Mouse (Mus musculus) cerebellum, adult 9-10 months (tissue): ENCODE results near the gene Muc3.
"Not testable (repeated sequence)": the region's sequence is repeated elsewhere in the genome, so short reads cannot be mapped to it uniquely, and the experiment has no call there.

Source experiments
- DNase-seq: peaks from one replicate; pipeline ENCODE4 v3.0.0; 2022

Gene Muc3

DNA sequence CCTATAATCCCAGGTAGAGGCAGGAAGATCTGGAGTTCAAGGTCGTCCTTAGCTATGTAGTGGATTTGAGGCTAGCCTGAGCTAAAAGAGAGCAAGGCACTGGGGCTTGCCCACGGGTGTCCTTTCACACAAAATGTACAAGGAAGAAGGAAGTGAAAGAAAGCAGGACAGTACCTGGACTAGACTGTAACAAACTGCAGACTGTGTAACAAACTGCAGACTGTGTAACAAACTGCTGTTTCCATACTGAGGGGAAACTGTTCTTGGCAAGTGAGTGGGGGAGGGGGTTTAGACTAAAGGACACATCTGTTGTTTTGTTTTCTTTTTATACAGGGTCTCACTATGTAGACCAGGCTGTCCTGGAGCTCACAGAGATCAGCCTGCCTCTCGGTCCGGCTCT lies 27.8 kb downstream of the Muc3 start:
- DNase-seq, result no peak

DNA sequence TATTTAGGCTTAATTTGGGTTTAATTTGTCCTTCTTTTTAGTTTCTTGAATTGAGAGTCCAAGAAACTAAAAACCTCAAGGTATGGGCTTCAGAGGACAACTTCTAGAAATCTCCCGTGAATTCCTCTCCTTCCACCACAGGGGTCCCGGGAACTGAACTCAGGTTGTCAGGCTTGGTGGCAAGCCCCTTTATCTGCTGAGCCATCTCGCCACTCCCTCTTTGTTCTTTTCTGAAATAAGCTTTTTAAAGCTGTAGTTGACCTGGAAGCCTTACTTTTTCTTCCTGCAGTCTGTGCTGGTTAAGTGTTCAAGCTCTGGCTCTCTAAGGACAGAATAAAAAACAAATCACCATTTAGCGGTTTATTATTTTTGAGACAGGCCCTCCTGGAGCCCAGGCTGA lies 30.2 kb downstream of the Muc3 start:
- no peak for DNase-seq

DNA sequence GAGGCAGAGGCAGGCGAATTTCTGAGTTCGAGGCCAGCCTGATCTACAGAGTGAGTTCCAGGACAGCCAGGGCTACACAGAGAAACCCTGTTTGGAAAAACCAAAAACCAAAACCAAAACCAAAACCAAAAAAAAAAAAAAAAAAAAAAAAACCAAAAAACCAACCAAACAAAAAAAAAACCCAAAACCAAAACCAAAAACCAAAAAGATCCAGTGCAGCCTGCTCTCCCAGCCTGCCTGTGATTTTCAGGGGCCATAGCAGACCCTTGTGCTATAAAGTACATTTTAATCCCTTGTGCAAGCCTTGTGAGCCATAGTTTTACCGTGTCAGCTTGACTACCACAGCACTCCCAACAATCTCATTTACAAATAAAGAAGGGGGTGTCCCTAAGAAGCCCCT lies 31.1 kb downstream of the Muc3 start:
- DNase-seq, result not testable (repeated sequence)

DNA sequence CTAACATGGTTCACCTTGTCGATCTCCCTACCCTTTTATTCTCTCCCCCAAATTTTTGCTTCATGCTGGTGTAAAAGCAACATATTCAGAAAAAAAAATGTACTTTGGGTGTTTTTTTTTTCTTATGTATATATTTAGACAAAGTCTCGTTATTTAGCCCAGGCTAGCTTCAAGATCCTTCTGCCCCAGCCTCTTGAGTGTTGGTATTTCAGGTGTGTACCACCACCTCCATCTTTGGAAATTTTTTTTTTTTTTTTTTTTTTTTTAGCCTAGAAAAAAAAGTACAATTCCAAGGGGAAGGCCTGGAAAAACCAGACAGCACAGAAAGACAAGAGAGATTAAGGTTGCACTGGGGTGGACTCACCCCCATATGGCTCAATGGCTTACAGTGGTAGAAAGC lies 32.1 kb downstream of the Muc3 start:
- no peak for DNase-seq

DNA sequence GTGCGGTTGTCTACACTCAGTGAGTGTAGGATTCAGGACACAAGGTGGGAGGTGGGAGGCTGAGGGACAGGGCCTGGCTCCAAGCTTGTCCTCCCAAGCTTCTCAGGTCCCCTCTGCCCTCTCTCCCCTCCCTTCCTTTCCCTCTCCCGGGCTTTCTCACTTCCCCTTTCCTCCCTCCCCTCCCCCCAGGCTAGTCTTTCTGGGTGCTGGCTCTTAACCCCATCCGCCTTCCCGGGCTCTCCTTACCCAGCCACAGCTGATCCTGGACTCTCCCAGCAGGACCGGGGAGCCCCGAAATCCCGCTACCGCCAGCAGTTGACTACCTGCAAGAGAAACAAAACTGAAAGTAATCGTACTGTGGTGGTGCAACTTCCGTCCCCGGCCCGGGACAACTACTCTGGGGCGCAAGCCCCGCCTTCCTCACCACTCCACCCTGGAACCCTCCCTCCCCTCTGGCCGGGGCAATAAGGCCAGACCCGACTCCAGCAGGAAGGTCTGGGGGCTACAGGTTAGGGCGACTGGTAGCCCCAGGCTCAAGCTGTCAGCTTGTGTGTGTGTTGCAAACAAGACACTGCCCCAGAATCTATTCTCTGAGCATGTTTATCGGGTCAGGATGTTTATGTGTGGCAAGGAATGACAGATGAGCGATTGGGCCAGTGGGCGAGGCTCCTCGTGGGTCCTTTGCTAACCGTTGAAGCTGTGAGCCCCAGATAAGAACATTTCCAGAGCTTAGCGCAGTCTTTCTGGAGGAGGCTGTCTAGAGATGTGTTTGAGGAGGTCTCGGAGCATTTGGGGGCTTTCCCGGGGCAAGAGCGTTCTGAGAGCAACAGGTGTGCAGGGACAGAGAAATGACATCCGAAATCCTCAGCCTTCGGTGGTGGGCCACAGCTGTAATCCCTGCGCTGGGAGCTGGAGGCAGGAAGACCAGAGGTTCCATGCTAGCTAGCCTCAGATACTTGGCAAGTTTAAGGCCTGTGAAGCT lies 33.0 kb downstream of the Muc3 start, which contains the start of gene Trim56:
TSS of gene Trim56 (minus strand) at position 344 of the 982 bp plus-strand sequence.
- DNase-seq, result no peak

DNA sequence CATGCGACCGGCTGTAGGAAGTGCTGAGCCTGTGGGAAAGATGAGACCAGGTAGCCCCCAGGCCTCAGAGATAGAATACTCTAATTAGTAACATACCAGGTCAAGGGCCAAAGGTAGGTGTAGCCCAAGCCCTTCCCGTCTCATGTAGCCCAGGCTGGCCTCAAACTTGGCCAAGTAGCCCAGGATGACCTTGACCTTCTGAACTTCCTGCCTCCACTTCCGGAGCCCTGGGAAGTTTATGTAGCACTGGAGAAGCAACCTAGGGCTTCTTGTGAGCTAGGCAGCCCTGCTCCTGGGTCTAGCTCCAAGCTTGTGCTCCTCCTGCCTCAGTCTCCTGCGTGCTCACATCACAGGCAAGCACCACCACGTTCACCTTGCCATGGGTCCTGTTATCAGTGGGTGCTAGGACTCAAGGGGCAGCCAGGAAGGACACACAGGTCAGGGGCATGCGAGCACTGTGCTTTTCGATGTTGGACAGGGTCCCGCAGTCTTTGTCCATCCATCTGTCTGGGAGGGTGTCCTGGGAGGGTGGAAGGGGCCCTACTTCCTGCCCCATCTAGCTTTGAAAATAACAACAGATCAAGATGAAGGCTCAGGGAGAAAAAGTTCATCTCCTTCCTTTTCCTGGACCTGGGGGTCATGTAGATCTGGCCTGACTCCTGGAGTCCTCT lies 34.1 kb downstream of the Muc3 start:
- DNase-seq, result no peak

DNA sequence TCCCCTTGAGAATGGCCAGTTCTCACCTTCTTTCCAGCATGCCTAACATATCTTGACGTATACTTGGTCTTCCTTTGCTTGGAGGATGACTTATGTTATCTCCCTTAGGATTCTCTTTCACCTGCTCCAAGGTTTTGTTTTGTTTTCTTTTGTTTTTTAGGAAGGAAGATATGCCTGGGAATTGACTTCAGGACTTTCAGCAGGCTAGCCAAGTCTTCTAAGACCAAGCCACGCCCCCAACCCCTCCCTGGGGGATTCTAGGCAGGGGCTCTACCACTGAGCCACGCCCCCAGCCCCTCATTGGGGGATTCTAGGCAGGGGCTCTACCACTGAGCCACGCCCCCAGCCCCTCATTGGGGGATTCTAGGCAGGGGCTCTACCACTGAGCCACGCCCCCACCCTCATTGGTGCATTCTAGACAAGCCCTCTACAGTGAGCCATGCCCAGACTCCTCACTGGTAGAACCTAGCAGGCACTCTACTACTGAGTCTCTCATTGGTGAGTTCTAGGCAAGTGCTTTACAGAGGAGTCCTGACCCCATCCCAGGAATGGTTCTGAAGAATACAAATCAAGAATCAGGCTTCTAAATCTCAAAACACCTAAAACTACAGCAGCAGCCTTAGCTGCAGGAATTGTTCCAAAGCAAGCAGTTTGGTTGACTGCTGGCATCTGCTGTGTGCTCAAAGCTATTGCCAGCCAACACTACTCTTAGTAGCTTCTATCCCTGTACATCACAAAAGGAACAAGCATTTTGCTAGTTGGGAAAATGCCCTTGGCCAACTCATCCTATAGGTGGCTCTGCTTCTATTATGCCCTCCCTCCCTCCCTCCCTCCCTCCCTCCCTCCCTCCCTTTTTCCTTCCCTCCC lies 37.3 kb downstream of the Muc3 start:
- no peak for DNase-seq

DNA sequence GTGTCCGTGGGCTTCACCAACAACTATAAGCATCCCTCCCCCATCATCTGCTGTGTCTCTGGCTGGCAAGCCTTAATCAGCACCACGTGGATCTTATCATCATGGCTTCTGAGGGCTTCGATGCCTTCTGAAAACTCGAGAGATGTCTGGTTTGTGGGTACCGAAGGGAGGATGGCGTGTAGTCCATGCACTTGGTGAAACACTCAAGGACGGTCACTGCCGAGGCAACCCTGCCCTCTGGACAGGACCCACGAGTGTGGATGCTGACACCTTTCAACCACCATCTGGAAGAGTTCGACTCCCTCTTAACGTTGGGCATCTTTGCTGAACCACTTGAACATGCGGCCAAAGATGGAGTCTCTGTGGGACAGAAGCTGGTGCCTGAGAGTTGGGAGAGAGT lies 38.3 kb downstream of the Muc3 start:
- DNase-seq, result no peak

DNA sequence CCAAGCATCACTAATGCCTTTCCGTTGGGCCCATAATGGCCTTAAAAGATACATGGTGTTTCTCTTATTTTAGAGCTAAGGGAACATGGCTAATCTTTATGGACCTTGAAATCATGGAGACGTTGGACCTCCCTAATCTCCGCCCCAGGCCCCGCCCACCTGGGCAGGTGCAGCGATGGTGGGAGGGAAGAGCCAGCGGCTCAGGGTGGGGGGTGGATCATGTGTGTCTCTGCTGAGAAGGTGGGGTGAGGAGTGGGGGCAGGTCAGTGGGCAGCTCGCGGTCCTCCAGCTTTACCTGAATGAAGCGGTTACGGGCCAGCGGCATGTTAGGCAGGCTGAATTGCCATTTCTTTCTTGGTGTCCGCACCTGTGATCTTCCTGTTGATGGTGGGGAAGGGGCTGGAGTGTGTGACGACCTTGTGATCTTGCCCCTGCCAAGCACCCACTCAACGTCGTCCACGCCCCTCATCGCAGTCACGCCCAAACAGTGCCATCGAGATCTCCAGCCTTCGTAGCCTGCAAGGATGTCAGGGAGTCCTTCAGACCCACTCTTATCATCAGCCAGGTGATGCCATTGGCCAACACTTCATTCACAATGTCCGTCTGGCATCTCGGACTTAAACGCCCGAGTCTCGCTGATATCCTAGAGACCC lies 39.1 kb downstream of the Muc3 start:
- DNase-seq, result no peak

DNA sequence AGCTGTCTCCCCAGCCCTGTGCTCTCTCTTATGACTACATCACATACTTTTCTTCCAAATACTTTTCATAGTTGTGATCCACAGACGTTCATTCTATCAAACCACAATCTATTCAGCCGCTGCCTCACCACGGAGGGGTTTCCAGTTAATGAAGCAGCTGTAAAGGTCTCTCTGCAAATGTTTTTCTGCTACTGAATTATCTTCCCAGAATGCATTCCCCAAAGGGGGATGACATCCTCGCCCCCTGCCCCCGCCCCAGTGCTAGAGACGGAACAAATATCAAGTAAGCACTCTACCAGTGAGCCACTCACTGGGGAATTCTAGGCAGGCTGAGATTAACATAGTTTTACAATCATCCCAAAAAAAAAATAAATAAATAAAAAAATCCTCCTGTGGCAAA lies 41.0 kb downstream of the Muc3 start:
- DNase-seq, result no peak

DNA sequence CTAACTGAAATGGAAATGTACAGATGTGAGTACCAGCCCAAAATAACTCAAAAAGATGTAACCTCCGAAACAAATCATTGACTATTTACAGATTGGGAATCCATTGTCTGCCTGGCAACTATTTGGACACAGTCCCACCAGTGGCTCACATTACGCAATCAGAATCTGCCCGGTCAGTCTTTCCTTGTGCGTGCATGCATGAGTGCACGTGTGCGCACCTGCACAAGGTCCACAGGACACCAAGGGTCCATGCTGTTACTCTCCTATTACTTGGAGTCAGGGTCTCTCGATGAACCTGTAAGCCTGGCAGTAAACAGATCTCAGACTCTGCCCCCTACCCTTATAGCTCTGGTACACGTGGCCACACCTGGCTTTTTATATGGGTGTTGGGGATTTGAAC lies 41.5 kb downstream of the Muc3 start:
- DNase-seq, result no peak

DNA sequence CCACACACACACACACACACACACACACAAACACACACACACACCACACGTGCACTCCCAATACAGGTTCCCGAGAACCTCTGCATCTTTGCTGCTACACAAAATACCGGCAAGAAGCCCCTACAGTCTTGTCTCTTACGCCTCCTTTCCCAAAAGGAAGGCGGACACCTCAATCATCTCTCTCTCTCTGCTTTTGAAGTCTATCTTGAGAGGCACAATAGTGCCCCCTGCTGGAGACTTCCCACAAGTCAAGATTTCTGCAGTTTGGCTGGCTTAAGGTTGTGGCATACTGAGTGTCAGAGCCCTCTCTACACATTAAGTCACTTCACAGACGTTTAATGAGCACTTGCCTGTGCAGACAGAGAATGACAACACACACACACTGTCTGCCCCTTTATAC lies 42.1 kb downstream of the Muc3 start:
- peak; percentile 84 for DNase-seq

DNA sequence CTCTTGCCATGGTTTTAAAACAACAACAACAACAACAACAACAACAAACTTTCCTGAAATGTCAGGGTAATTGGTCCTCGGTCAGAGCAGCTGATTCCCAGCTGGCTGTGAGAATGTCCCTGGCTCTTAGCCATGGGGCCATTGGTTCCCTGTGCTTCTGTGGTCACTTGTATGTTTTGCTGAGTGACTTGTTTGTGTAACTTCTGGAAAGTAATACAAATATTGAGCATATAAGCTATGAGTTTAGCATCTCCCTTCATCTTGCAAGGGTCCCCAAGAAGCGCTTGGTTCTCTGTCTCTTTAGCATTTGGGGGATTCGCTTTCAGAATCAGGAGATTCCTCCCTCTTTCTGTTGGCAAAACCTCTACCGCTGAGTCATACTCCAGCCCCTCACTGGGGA lies 42.7 kb downstream of the Muc3 start:
- no peak for DNase-seq

DNA sequence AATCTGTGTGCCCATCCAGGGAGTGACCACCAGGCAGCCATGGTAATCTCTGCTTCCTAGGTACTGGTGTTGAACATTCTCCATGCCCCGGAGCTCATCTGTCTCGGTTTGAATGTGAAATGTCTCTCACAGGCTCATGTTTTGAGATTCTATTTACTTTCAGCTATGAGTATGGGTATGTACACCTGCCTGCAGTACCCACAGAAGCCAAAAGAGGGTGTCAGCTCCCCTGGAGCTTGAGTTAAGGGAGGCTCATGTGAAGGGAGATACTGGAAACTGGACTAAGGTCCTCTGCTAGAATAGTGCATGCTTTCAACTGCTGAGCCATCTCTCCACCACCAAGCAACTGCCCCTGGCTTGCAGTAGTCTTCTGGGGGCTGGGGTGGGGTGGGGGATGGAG lies 45.2 kb downstream of the Muc3 start:
- no peak for DNase-seq

DNA sequence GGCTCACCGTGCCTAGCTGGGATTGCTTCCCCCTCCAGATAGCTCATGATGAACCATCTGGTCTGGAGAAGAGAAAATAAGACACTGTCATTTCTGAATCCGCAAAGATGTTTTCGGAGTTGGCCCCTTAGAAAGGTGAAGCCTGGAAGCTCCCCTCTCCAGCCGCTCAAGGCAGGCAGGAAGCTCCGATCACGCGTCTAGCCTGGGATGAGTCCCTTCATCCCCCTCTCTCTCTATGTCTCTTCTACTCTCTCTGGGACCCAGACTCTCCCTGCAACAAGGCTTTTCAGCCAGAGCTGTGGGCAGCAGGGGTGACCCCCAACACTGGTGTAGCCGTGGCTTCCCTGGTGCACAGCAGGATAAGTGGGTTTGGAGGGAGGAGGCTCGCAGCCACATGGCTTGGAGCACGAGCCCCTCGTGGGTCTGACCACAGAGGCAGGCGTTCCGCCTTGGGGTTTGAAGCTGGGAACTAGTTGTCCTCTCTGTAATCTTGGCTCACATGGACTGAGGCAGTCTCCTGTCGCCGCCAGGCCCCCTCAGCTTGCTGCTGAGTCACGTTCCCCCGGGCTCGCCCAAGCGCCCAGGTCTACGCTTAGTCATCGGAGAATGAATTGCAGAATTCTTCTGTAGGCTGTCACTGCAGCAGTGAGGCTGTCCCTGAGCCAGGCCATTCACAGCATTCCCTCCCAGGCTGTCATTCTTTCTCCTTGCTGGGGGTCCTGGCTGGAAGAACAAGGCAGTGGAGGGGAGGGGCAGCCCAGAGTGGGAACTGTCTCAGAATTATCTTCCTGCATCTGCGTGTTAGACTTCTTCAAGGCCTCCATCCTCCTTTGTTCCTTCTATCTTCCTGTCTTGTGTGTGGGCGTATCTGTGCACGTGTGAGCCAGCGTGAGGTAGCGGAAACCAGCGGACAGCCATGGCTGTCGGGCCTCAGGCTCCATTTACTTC lies 46.3 kb downstream of the Muc3 start:
- DNase-seq, result no peak

DNA sequence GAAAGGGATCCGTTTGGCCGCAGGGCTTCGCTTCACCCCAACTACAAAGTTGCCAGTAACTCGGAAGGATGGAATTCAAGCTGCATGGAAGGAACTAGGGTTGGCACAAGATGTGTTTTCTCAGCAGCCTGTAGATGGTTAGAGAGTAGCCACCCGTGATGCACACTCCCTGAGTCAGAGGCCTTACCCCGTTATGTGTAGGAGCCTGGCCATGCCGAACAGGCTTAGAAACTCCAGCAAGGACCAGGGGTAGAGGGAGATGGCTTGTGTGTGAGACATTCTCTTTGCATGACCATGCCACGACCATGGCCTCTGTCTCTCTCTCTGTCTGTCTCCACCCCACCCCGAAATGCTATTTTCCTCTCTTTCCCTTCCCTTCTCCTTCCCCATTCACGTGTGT lies 47.0 kb downstream of the Muc3 start:
- no peak for DNase-seq

DNA sequence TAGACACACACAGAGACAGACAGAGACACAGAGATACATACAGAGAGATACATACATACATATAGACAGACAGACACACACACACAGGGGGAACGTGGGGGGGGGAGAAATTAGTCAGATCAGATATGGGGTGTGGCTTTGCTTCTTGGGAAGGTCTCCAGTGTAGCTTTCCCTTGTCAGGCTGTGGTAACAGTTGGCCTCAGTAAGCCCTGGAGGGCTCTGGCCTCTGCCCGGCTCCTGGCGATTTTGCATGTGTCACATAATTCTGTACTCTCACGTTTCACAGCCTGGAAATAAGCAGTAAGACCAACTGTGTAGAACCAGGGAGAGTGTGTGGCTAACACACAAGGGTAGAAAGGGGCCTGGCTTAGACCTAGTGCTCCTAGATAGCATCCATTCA lies 48.5 kb downstream of the Muc3 start:
- DNase-seq, result peak; percentile 31

DNA sequence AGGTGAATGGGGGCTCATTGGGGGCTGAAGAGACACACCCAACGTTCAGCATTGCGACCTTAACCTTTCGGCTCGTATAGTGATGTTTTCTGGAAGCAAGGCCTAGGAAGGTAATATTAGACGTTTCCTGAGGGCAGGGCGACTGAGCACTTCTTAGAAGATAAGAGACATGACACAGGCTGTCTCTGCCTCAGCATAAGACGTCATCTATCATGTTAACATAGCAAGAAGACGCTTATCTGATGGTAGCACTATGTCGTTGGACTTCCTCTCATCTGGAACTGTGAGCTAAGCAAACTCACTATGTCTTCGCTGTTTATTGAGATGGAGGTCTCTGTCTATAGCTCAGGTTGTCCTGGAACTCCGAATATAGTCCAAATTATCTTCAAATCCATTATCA lies 50.7 kb downstream of the Muc3 start:
- DNase-seq, result no peak

DNA sequence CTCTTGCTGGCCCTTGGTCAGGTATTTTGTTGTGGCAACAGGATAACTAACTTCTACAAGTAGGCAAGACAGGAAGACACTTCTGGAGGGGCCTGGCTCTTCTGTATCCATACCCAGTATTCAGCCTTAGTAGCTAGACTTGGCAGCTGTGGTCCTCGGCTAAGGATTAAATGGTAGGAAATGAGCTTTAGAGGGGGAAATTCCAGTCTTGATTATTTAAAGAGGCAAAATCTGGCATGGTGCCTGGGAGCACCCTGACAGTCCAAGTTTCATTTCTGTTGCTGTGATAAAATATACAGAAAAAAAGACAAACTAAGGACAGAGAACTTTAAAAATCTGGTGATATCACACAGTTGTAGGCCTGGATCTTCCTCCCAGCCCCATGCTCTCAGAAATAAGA lies 53.1 kb downstream of the Muc3 start:
- no peak for DNase-seq

DNA sequence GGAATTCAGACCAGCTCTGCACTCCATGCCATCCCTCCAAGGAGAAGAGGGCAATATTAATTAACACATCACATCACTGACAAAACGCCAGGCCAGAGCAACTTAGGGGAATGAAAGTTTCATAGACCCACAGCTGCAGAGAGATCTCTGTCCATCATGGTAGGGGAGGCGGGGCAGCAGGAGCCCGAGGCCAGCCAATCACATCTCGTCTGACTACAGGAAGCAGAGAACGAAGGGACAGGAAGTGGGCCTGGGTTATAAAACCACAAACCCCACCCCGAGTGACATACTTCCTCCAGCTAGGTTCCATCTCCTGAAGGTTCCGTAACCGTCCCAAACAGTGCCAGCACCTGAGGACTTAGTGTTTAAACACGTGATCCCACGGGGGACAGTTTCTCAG lies 54.0 kb downstream of the Muc3 start:
- DNase-seq, result no peak

DNA sequence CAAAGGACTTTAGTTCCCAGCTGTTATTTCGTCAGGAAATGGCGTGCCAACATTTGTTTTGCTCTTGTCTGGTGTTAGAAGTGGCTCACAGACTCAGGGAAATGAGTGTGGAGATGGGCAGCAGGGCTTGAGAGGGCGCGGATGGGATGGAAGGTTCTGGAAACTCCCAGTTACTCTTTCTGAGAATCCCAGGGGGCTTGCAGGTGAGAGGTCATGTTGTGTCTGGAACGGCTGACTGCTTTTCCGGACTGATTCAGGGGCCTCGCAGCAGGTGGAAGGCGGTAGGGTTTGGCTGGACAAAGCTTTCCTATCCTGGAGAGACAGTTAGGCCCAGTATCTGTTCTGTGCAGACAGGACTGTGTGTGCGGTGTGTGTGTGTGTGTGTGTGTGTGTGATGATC lies 55.4 kb downstream of the Muc3 start:
- no peak for DNase-seq

DNA sequence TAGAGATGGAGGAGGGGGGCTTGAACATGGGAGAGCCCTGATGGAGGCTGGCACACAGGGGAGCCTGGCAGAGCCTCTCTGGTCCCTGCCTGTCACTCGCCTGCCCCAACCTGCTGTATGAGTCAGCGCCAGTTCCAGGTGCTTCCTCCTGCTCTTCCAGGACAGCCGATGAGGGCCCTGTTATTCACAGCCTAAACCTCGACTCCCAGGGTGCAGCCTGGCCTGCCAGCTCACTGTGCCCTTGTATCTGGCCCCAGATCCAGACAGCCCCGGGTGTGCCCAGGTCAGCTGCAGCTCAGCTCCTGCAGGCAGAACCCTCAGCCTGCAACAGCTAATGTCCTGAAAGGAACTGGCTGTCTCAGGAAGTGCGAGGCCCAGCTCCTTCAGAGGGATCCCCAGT lies 57.6 kb downstream of the Muc3 start:
- DNase-seq, result no peak
